Mouse (Mus musculus) cerebellum, adult 9-10 months (tissue): Measurements from ENCODE around the gene Gas6.

Experiments
- DNase-seq: peaks from one replicate; pipeline ENCODE4 v3.0.0; 2022

Gas6 gene

DNA sequence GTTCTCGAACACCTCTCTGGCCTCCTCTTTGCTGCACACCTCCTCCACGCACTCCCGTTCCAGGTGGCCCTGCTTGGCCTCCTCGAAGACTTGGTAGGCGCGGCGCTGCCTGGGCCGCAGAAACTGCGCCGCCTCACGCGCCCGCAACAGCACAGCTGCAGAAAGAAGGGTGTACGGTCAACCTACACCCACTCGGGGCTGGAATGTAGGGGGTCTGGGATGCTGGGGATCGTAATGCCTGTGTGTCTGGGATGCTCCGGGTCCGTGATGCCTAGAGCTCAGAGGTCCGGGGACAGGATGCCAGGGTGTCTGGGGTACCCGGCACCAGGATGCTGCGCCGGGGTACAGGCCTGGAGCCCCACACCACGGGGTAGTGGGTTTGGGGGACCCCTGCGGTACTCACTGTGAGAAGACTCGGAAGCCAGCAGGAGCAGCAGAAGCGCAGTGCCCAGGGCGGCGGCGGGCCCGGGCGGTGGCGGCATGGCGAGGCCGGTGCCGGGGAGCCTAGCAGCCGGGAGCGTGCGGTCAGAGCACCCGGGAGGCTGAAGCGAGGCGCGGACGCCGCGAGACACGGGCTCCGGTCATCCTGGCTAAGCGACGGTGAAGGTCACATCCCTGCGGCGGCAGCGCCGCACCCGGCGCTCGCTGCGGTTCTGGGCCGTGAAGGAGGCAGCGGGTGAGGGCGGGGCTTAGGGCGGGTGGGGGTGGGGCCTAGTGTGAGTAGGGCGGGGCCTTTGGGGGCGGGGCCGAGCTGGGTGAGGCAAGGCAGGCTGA lies at the start of gene Gas6:
Gas6 (minus strand) TSS at position 633 of the 774 bp plus-strand sequence.
- DNase-seq, result peak; percentile 74

DNA sequence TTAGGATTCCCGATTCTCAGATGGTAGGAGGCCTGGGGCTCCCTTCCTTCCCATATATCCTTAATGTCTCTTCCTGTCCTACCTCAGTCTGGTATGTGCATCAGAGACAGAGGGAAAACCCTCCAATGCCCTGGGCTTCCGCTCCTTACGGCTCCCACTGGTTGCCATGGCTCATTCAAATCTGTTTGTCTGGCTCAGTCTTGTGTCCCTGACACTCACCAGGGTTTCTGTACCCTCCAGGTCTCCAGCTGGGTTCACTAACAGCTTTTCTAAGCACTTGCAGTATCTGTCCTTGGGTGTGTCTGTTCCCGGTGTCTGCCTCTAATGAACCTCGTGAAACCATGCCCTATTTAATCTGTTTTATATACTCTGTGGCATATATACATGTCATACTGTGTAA lies 47.2 kb upstream of the Gas6 start:
- DNase-seq, result no peak

- DNase-seq, result no peak
These were observed 45.8 kb upstream of the Gas6 start for GRCm38 (mm10) chr8:13540122-13540521.

GRCm38 (mm10) chr8:13538821-13539220 lies 44.5 kb upstream of the Gas6 start:
- DNase-seq, result no peak

DNA sequence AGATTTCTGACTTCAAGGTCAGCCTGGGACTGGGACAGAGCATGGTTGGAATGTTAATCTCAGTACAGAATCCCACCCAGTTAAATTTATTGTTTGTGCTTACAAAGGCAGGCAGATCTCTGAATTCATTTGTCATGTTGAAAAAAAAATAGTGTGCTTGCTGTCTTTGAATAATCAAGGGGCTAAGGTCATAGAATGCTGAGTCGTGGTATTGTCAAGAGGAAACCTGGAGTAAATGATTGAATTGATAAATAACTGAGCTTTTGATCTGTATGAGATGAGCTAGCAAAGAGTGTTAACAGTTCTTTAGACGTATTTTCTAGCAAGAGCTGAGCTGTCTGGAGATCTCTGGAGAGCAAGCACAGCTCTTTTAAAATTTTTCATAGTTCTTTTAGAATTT lies 42.8 kb upstream of the Gas6 start:
- no peak for DNase-seq

DNA sequence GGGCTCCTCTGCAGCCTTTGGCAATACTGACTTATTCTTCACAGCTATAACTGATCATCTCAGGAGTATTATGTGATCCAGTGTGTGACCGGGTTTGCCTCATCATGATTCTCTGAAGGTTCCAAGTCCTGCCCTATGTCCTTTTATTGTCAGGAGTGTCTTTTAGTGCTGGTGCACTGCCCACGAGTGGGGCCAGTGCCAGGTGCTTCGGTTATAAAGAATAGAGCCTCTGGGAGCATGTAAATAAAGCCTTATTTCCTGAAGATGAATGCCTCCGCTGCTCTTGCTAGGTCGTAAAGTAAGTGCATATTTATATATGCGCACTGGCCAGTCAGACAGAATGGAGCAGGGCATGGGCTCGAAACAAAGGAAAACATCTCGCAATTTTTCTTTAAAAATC lies 38.8 kb upstream of the Gas6 start:
- no peak for DNase-seq

DNA sequence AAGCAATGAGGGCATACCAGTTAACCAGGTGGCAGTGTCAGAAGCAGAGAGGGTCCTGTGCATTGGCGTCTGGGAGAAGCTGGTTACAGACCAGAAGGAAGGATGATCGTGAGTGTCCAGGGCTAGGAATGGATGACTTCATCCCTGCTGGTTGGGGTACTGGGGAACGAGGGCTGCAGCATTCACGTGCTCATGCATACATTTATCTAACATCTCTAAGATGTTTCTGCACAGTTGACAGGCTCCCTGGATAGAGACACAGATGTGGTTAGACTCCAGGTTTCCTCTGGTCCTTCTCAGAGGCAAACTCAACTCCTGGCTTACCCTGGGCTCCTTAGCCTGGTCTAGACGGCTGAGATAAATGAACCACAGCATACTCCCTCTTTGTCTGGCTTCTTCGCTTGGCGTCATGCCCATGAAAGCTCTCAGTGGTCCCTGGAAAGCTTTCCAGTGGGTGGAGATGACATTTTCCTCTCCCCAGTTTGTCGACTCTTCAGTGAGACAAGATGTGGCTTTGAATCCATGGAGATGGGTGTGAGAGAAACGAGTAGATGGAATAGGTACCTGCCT lies 37.4 kb upstream of the Gas6 start:
- no peak for DNase-seq

DNA sequence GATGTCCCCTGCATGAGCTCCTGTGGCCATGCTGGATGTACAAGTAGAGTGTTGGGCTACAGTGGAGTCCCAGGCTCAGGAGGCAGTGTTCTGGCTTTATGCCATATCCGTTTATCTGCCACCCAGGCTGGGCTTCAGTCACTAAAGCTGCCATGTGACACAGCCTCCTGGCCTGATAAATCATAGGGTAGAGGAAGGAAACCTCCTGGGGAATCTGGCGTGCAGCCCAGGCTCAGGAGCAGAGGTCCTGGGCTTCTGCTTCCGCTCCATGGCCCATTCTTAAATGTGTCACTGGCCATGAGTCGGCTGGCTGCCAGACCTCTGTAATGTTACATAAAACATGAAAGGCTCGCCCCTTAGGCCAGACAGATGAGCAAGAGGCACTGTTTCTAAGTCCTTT lies 36.7 kb upstream of the Gas6 start:
- DNase-seq, result peak; percentile 96

DNA sequence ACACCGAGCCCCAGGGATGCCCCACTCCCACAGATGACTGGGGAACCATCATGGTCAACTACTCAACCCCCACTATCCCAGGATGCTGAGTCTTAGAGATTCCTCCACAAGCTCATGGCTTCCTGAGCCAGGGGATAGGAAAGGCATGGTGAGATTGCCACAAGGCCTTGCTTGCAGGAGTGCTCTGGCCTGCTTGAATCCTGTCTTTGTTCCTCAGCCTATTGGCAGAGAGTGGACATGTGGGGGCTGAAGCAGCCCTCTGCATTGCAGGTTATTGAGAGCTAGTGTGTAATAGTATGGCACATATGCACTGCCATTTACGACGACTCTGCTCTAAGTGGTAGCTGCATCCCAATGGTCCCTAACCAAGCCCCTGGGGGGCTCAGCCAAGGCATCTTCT lies 36.1 kb upstream of the Gas6 start:
- no peak for DNase-seq

GRCm38 (mm10) chr8:13529891-13530316 lies 35.6 kb upstream of the Gas6 start:
- DNase-seq, result peak; percentile 96

DNA sequence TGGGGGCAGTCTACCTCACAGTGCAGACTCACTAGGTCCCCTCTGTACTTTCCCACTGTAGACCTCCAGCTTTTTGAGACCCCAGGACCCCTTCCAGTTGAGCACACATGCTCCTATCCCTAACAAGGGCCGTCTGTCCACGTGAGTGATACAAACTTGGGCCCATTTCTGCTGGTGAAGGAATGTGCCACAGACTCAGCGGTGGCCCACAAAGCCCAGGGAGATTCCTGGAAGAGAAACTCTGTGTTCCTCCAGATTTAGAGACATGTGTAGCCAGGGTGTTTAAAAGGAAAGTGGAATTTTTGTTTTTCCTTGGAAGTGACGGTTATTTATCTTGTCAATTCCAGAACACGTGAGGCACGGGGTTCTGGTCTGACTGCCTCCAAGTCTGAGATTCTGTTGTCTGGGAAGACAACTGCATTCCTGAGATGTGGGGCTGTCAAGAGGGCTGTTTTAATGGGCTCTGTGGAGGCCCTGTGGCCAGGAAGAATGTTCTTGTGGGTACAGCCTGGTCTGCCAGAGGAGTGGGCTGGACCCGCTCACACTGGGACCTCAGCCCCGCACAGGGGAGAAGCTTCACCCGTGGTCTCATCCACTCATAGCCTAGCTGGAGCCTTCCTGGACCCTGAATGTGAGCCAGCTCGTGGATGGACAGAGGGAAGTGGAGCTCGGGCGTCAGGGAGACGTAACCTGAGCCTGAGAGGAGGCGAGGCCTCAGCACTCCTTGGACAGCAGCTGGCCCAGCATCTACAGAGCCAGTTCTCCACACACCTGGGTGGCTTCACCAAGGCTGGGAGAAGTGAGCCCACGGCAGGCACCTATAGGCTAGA lies 34.9 kb upstream of the Gas6 start:
- no peak for DNase-seq

GRCm38 (mm10) chr8:13521392-13521791 lies 27.1 kb upstream of the Gas6 start:
- DNase-seq, result no peak

- DNase-seq, result no peak
These were observed 26.1 kb upstream of the Gas6 start for GRCm38 (mm10) chr8:13520349-13520748.

GRCm38 (mm10) chr8:13519503-13519902 lies 25.2 kb upstream of the Gas6 start:
- DNase-seq, result no peak

DNA sequence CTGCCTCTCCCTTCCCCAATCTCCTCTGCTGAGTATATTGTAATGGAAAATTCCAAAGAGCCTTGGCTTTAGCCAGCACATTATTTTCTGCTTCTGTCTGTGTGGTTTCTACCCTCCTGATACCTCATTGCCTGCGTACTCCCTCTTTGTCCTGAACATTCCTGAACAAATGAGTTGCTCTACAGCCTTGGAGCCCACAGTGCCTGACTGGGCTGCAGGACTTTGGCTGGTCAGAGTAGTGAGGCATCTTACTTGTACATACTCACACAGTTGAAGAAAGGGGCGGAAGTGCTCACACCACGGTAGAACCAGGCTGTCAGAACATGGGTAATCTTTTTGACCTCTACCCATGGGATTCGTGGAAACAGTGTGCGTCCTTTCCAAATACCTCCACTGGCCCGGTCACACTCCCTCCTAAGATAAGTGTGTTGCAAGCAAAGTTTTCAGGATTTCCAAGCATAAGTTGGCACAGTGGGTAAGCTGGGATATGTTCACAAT lies 23.0 kb upstream of the Gas6 start:
- no peak for DNase-seq

GRCm38 (mm10) chr8:13516728-13517127 lies 22.4 kb upstream of the Gas6 start:
- no peak for DNase-seq

DNA sequence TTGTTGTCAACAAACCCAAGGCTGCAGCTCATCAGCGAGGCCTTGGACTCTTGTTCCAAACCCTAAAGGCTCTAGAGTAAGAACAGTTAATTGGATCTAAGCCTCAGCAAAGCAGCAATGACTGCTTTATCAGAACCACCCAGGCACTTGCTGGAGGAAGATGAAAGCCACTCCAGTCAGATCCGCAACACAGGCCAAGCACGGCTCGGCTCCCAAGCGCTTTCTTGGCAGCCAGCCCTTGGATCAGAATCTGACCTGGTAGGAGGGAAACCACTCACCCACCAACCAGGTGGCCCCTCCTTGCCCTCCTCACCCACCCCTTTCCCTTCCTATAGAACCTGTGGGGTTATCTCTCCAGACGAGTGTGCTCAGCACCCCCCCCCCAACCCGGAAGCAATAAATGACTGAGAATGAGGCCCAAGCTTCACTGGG lies 21.7 kb upstream of the Gas6 start:
- peak; percentile 67 for DNase-seq

- DNase-seq, result no peak
These were observed 19.5 kb upstream of the Gas6 start for GRCm38 (mm10) chr8:13513556-13514370.

- peak; percentile 93 for DNase-seq
These were observed 18.4 kb upstream of the Gas6 start for GRCm38 (mm10) chr8:13512677-13513076.

GRCm38 (mm10) chr8:13512016-13512415 lies 17.7 kb upstream of the Gas6 start:
- DNase-seq, result peak; percentile 79

DNA sequence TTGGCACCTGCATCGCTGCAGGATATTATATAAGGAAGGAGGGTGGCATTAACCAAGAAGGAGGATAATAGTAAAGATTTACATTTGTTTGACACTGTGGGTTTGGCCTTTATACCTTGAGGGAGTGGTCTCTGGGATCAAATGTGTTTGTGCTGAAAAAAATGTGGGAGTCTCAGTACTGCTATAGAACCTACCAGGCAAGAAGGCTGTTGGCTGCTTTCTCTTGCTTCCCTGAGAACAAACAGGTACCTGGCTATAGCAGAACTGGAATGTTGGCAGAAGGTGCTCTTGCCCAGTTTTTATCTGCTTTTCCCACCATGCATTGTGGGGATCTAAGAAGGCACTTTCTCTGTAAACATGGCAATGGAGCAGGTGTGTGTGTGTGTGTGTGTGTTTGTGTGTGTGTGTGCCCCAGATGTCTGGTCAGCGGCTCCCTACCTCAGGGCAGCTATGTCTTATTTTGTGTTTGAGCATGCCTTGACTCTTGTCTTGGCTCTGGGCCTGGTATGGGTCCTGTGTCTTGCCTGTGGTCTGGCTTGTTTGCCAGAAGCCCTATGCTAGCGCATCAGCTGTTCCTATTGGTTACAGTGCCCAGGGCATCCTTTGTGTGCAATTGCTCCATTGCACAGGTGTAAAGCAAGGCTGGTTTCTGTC lies 13.1 kb upstream of the Gas6 start:
- no peak for DNase-seq

- DNase-seq, result no peak
These were observed 12.6 kb upstream of the Gas6 start for GRCm38 (mm10) chr8:13506849-13507248.
